Mouse (Mus musculus): ENCODE results near the gene Hist1h3f.

Gene Hist1h3f

DNA sequence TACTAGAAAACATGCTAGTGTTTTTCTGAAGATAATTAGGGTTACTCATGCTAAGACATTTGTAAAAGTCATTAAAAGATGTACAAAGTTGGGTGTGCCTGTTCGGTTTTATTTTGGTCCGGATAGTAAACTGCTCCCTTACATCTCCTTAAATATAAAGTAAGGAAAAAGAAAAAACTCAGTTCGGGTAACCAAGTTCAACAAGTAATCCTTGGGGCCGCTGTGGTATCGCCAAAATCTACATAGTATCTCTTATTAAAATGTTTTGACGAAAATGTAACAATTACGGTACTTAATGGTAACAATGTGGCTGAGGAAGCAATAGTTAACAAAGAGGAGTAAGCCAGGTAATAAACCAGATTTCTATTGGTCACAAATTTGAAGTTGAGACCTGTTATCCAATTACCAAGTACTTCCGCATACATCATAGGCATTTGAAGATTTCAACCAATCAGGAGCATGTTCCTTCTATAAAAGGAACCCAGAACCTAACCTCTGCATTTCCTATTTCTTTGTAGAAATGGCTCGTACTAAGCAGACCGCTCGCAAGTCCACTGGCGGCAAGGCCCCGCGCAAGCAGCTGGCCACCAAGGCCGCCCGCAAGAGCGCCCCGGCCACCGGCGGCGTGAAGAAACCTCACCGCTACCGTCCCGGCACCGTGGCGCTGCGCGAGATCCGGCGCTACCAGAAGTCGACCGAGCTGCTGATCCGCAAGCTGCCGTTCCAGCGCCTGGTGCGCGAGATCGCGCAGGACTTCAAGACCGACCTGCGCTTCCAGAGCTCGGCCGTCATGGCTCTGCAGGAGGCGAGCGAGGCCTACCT, at the start of gene Hist1h3f:
TSS of gene Hist1h3f (plus strand) at position 88 of the 822 bp plus-strand sequence.
- DNase-seq (ENCODE audit: extremely low read depth, low read depth) = peak; percentile 97

DNA sequence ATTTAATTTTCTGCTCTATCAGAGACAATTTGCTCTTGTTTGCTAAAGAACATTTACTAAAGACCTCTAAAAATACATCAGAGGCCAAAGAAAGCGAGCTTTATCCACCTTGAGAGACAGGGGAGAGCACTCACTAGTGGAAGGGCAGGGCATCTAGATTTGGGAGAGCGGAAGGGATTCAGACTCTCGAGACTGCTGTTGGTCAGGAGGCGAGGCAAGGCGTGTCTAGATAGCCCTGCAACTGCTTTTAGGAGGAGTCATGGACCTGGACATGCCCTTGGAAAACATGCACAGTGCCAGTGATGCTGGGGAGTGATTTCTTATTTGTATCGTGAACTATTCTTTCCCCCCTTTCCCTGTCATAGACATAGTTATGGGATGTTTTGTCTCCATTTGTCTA, 48.3 kb upstream of the Hist1h3f start:
- DNase-seq (ENCODE audit: extremely low read depth, low read depth) = no peak

DNA sequence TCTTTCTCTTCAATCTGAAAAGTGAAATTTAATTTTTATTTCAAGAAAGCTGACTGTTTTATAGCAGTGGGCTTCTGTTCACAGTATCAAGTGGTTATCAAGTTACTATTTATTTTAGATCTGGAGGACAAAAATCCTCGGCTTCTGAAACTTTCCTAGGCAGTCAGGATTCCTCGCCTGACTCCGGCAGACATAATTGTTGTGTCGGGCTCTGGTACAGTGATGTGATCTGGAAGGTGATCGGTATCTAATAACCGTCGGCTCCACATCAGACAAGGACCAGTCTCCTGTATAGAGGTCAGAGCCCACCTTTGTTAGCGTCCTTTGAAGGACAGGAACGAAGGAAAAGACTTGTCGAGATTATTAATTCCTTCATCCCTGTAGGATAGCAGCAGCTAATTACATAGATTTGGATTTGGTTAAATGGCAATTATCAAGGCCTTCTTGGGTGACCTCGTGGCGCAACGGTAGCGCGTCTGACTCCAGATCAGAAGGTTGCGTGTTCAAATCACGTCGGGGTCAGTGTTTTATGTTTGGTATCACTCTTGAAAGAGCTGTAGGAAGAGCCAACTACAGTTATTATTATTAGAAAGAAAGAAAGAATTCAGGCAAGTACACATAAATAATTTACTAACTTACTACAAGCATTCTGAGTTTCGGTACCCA, 46.1 kb upstream of the Hist1h3f start:
- peak; percentile 77 for DNase-seq (ENCODE audit: extremely low read depth, low read depth)

GRCm38 (mm10) chr13:23498653-23499052, 45.2 kb upstream of the Hist1h3f start:
- DNase-seq (ENCODE audit: extremely low read depth, low read depth) = no peak

- no peak for DNase-seq (ENCODE audit: extremely low read depth, low read depth)
Observed at GRCm38 (mm10) chr13:23499943-23500342, 43.9 kb upstream of the Hist1h3f start.

DNA sequence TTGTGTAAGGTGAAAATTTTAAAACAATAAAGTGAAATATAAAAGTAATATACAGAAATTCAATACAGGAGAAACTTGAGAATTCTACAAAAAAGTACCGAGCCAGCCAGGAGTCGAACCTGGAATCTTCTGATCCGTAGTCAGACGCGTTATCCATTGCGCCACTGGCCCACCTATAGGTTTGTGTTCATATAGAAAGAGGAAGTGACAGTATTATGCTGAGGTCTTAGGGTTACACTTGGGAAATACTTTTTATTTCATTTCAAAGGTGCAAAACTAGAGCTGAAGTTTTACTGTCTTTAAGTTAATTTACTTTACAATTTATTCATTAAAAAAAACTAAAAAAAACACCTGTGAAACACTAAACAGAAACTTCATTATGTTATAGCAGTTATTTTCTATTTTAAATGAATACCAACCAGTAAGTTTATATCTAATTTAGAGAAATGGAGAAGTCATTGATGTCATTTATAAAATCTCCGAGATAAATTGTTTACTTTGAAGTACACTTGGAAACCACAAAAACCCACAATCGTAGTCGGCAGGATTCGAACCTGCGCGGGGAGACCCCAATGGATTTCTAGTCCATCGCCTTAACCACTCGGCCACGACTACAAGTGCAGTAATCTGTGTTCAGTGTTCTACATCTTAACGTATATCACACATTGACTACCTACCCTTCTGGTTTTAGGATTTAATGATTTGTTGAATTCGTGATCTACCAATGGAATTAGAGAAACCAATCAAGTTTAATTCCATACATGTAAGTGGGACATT, 43.2 kb upstream of the Hist1h3f start:
- no peak for DNase-seq (ENCODE audit: extremely low read depth, low read depth)

- DNase-seq (ENCODE audit: extremely low read depth, low read depth) = no peak
Observed at GRCm38 (mm10) chr13:23501511-23501910, 42.3 kb upstream of the Hist1h3f start.

DNA sequence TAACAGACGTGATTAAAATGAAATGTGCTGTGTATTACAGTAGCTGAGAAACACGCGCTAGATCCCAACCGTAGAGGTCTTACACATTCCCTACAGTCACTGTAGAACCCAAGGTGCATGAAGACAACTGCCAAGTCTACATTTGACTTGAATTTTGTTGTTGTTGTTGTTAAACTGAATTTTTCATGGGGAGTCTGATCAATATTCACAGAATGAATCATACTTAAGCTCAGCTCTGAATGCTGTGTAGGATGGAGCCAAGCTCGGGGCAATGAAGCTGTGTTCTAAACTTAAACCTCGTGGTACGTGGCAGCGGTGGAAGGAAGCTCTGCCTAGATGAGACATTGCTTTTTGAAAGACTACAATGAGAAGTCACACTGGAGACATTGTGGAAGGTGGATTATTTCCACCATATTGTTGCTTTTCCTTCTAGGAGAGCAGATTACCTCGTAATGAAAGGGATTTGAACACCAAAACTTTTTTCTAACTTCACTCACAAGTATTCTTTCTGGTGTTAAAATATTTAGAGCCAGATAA, 41.8 kb upstream of the Hist1h3f start:
- no peak for DNase-seq (ENCODE audit: extremely low read depth, low read depth)

- DNase-seq (ENCODE audit: extremely low read depth, low read depth) = no peak
Observed at GRCm38 (mm10) chr13:23502916-23503315, 40.9 kb upstream of the Hist1h3f start.

GRCm38 (mm10) chr13:23503797-23504196, 40.1 kb upstream of the Hist1h3f start:
- DNase-seq (ENCODE audit: extremely low read depth, low read depth) = no peak

DNA sequence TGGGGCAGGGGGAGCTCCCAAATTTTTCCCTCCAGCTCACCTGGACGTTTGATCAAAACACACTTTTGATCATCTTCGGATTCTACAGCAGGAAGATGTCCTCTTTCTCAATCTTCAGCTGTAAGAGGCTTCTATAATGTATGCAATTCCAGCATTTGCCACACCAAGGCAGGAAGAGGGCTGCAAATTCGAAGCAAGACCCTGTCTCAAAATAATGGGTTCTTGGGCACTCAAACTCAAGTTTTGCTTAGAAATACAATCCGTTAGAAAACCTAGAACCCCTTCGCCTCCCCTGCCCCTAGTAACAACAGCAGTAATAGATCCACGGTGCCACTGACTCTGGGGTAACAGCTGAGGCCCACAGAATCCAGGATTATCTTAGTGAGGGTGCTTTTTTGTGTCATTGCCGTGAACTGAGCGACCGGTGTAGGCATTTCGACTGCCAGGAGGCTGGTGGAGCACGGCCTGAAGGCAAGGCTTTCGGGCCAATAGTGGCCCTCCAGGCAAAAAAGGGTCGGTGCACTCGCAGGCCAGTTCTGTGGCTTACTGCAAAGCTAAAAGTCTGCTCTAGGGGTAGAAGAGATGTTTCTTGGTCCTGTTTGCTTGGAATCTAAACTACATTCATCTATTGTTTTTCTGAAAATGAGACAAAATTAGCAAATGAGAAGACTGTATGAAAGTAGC, 38.0 kb upstream of the Hist1h3f start:
- DNase-seq (ENCODE audit: extremely low read depth, low read depth) = no peak

- no peak for DNase-seq (ENCODE audit: extremely low read depth, low read depth)
Observed at GRCm38 (mm10) chr13:23506351-23506750, 37.5 kb upstream of the Hist1h3f start.

- DNase-seq (ENCODE audit: extremely low read depth, low read depth) = no peak
Observed at GRCm38 (mm10) chr13:23506819-23507515, 36.9 kb upstream of the Hist1h3f start.

- no peak for DNase-seq (ENCODE audit: extremely low read depth, low read depth)
Observed at GRCm38 (mm10) chr13:23510127-23510526, 33.7 kb upstream of the Hist1h3f start.

DNA sequence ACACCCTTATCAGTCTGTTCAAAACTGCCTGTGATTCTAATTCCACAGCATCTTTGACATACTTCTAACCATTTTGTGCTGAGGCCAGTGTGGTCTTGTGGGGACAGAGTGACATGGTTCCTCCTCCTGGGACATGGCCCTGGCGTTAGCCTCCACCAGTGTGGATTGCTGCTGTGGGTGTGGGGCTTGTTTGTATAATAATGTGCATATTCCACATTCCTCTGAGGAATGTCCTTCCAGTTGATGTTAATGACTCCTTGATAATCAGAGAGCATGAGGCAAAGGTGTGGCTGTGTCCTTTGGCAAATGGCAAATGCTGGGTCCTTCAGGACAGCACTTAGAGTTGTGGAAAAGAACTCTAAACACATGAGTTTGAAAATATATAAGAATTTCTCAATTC, 30.3 kb upstream of the Hist1h3f start:
- no peak for DNase-seq (ENCODE audit: extremely low read depth, low read depth)

- no peak for DNase-seq (ENCODE audit: extremely low read depth, low read depth)
Observed at GRCm38 (mm10) chr13:23515281-23515680, 28.6 kb upstream of the Hist1h3f start.

GRCm38 (mm10) chr13:23515826-23516620, 27.8 kb upstream of the Hist1h3f start:
- no peak for DNase-seq (ENCODE audit: extremely low read depth, low read depth)

DNA sequence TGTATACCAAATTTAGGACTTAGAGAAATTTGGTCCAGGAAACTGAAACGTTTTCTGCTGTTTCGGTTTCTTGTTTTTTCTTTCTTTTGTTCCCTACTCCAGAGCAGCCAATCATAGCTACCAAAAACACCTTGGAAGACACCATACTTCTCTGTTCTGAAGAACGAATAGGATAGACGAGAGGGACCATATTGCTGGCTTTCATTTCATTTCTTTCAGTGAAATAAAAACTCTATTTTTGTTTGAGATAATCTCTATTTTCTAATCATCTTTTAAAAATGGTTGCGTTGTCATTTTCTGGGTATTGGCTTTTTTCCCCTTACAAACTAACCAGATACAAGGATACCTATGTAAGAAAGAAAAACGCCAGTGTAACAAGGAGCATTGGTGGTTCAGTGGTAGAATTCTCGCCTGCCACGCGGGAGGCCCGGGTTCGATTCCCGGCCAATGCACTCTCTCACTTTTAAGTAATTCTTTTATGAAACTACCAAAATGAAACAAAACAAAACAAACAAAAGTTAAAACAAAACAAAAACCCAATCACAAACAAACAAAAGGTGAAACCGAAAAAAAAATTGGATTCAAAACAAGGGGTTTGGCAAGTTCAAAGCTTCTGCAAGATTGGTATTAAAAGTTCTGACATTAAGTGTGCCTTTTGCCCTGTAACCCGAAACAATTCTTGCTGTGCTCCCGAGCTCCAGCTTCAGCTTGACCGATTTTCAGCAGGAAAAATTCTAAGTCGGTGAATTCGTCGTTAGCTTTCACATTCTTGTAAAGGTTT, 26.8 kb upstream of the Hist1h3f start:
- no peak for DNase-seq (ENCODE audit: extremely low read depth, low read depth)
